Mouse (Mus musculus) spleen, adult 2 months (tissue): ENCODE results near the gene Iah1. TPM values are rescaled to one million over a fixed set of nuclear protein-coding genes. Genes with fewer than 3 reads are reported as not detected.

ENCODE experiments used
- DNase-seq, 2 experiments: peaks; one replicate each; pipeline versions ENCODE4 v3.0.0 to v3.0.0-alpha.2; 2012 to 2021; ENCODE audit warnings: low spot score in 2 of 2, low read depth in 1 of 2
- H3K27ac ChIP-seq: fragments of 200-500 bp; 2 replicates; pipeline ENCODE4 v1.5.1; 2012; ENCODE audit warnings: low read length, inconsistent platforms; ENCODE audit not compliant: insufficient read depth
- H3K27me3 ChIP-seq: fragments of 200-500 bp; 2 replicates; pipeline ENCODE4 v1.6.1; 2012; ENCODE audit warnings: mild to moderate bottlenecking, moderate library complexity, low read length, inconsistent platforms; ENCODE audit not compliant: control insufficient read depth, insufficient read depth
- H3K36me3 ChIP-seq: fragments of 200-500 bp; 2 replicates; pipeline ENCODE4 v1.6.1; 2012; ENCODE audit warnings: mild to moderate bottlenecking, low read length, inconsistent platforms; ENCODE audit not compliant: control insufficient read depth, insufficient read depth
- H3K4me1 ChIP-seq: fragments of 200-500 bp; 2 replicates; pipeline ENCODE4 v1.6.1; 2011; ENCODE audit warnings: inconsistent platforms; ENCODE audit not compliant: control insufficient read depth, insufficient read depth, insufficient read length
- H3K4me3 ChIP-seq: fragments of 200-500 bp; 2 replicates; pipeline ENCODE4 v1.5.1; 2011; ENCODE audit warnings: mild to moderate bottlenecking, inconsistent platforms; ENCODE audit not compliant: insufficient read depth, insufficient read length; ENCODE audit errors: extremely low read depth
- CTCF ChIP-seq: fragments of 200-500 bp; IDR thresholded peaks from 2 replicates; pipeline ENCODE4 v1.5.1; 2011; ENCODE audit warnings: mild to moderate bottlenecking, inconsistent platforms; ENCODE audit not compliant: insufficient read depth, insufficient read length, insufficient replicate concordance; ENCODE audit errors: extremely low read depth
- POLR2A ChIP-seq: fragments of 200-500 bp; IDR thresholded peaks from 2 replicates; pipeline ENCODE4 v1.6.1; 2011; ENCODE audit warnings: low read depth, low read length, inconsistent platforms
- WGBS: fragments of 180-500 bp; shearing (Covaris S2); methylation state at CpG from one replicate; pipeline ENCODE4 v1.1.7; 2018; 5-methylcytosine and 5-hydroxymethylcytosine counted together
- polyA plus RNA-seq: library from polyadenylated mRNA; depleted of rRNA; stranded (reverse); fragments of >200 nt; gene quantifications from 2 replicates; pipeline ENCODE4 v1.2.3, GENCODE M21; 2012

The Iah1 gene
- polyA plus RNA-seq, 1 experiment = 39.3 TPM

GRCm38 (mm10) chr12:21337171-21337570 is 21.0 kb downstream of the Iah1 start:
- Histone ChIP-seq H3K27ac (no peak overlapping the region), H3K4me1 (peaks cover 14% of the 10 kb centered on the region), H3K4me3 (no peak overlapping the region), H3K36me3 (peaks cover 21% of the 10 kb centered on the region), H3K27me3 (no peaks in the 10 kb centered on the region)
- DNase-seq = no peak
- no peak for TF ChIP-seq POLR2A
- 92% methylated on average over 5 of the region's 5 CpGs for WGBS

GRCm38 (mm10) chr12:21340674-21341073 is 24.5 kb downstream of the Iah1 start:
- peaks cover 19% of the 10 kb centered on the region for H3K36me3 ChIP-seq
- 79% methylated on average over 5 of the region's 5 CpGs for WGBS
- no peak overlapping the region for H3K4me3 ChIP-seq
- H3K4me1 ChIP-seq = peaks cover 14% of the 10 kb centered on the region
- TF ChIP-seq CTCF (no peak), POLR2A (no peak)
- no peaks in the 10 kb centered on the region for H3K27me3 ChIP-seq
- DNase-seq = no peak
- no peak overlapping the region for H3K27ac ChIP-seq

- Histone ChIP-seq H3K36me3 (peaks cover 23% of the 10 kb centered on the region), H3K4me3 (no peak overlapping the region), H3K27me3 (no peaks in the 10 kb centered on the region), H3K4me1 (0 out of 2 replicates have a peak, but pooled peaks cover 3% of the 10 kb centered on the region), H3K27ac (no peak overlapping the region; the same call in 1 of the 2 replicates)
- TF ChIP-seq POLR2A (no peak), CTCF (no peak)
- no peak for DNase-seq
- 57% methylated on average over 7 of the region's 7 CpGs for WGBS
These were observed 30.8 kb downstream of the Iah1 start for GRCm38 (mm10) chr12:21346972-21347371.

- Histone ChIP-seq H3K36me3 (peaks cover 27% of the 10 kb centered on the region), H3K27me3 (no peaks in the 10 kb centered on the region), H3K27ac (no peak overlapping the region), H3K4me1 (0 out of 2 replicates have a peak, but pooled peaks cover 3% of the 10 kb centered on the region), H3K4me3 (no peak overlapping the region)
- DNase-seq = no peak
- 94% methylated on average over 7 of the region's 7 CpGs for WGBS
- TF ChIP-seq CTCF (no peak), POLR2A (no peak)
These were observed 34.1 kb downstream of the Iah1 start for GRCm38 (mm10) chr12:21350113-21350876.

GRCm38 (mm10) chr12:21353681-21354080 is 37.5 kb downstream of the Iah1 start:
- H3K27ac ChIP-seq = no peak overlapping the region
- peaks cover 27% of the 10 kb centered on the region for H3K36me3 ChIP-seq
- TF ChIP-seq CTCF (no peak), POLR2A (no peak)
- H3K27me3 ChIP-seq = no peaks in the 10 kb centered on the region
- WGBS = 98% methylated on average over 8 of the region's 8 CpGs
- no peak overlapping the region for H3K4me3 ChIP-seq
- no peaks in the 10 kb centered on the region for H3K4me1 ChIP-seq
- DNase-seq = no peak

- H3K27me3 ChIP-seq = no peaks in the 10 kb centered on the region
- no peak for TF ChIP-seq POLR2A
- no peak for TF ChIP-seq CTCF
- peaks cover 6% of the 10 kb centered on the region for H3K36me3 ChIP-seq
- DNase-seq = no peak
- H3K4me1 ChIP-seq = no peaks in the 10 kb centered on the region; the same call in 1 of the 2 replicates
- no peak overlapping the region for H3K27ac ChIP-seq
- H3K4me3 ChIP-seq = no peak overlapping the region
- 81% methylated on average over 2 of the region's 2 CpGs for WGBS
These were observed 46.5 kb downstream of the Iah1 start for GRCm38 (mm10) chr12:21362686-21363085.

GRCm38 (mm10) chr12:21363195-21363594 is 47.0 kb downstream of the Iah1 start:
- Histone ChIP-seq H3K4me1 (no peaks in the 10 kb centered on the region; the same call in 1 of the 2 replicates), H3K36me3 (peaks cover 6% of the 10 kb centered on the region), H3K27ac (no peak overlapping the region), H3K4me3 (no peak overlapping the region), H3K27me3 (no peaks in the 10 kb centered on the region)
- TF ChIP-seq CTCF (no peak), POLR2A (no peak)
- DNase-seq = no peak
- WGBS = 95% methylated on average over 3 of the region's 3 CpGs
